Comparison of ENCODE assay signal across 11 mouse cellular contexts in genomic region chr12:86941734-86942486, GRCm38 (mm10). TPM values are rescaled to one million over a fixed set of nuclear protein-coding genes. Genes with fewer than 3 reads are reported as not detected.
DNase-seq lines count a peak whose midpoint lies in the region; ATAC-seq and TF ChIP-seq lines count a peak whose summit lies in the region.
"Had no signal": no experiment of that assay in that cellular context is flagged by ENCODE, and none has a peak within 500 bp of the region (broad histone marks: within the 10 kb centered on the region; RNA-seq: fewer than 3 reads in every experiment).

No protein-coding gene starts in this region.

- H3K27me3 ChIP-seq in forebrain, postnatal 0 days (ENCODE audit: insufficient read depth, low read length) = no peaks in the 10 kb centered on the region
- no peaks in the 10 kb centered on the region for H3K27me3 ChIP-seq in midbrain, embryonic 13.5 days
- H3K27me3 ChIP-seq: embryonic facial prominence, embryonic 15.5 days; limb, embryonic 15.5 days; stomach, embryonic 15.5 days had no signal

- peaks cover 9 to 21% of the 10 kb centered on the region in 2 experiments for H3K4me1 ChIP-seq in ES-E14 (ENCODE audit: control insufficient read depth in 2 of 2, insufficient read depth in 2 of 2, low read length in 2 of 2, poor library complexity in 1 of 2)
- H3K4me1 ChIP-seq in forebrain, postnatal 0 days (ENCODE audit: insufficient read depth) = peaks cover 31% of the 10 kb centered on the region
- peaks cover 51% of the 10 kb centered on the region for H3K4me1 ChIP-seq in midbrain, embryonic 13.5 days (replicated peaks)

- peak; percentile 54 for ATAC-seq in forebrain, postnatal 0 days
- ATAC-seq in midbrain, embryonic 13.5 days = peak; percentile 79

- no peak overlapping the region for H3K4me3 ChIP-seq in ES-E14 (ENCODE audit: insufficient read depth in 1 of 2, low read depth in 1 of 2, low read length in 2 of 2, poor library complexity in 1 of 2, severe bottlenecking in 1 of 2)
- no peak overlapping the region for H3K4me3 ChIP-seq in forebrain, postnatal 0 days (ENCODE audit: low read depth, low read length)
- H3K4me3 ChIP-seq in midbrain, embryonic 13.5 days (replicated peaks) = no peak overlapping the region
- H3K4me3 ChIP-seq: embryonic facial prominence, embryonic 15.5 days; limb, embryonic 15.5 days; stomach, embryonic 15.5 days had no signal

- H3K36me3 ChIP-seq in ES-E14 (ENCODE audit: control insufficient read depth, insufficient read depth, low read length, poor library complexity, severe bottlenecking) = no peaks in the 10 kb centered on the region
- H3K36me3 ChIP-seq in forebrain, postnatal 0 days (ENCODE audit: insufficient read depth) = no peaks in the 10 kb centered on the region
- no peaks in the 10 kb centered on the region for H3K36me3 ChIP-seq in midbrain, embryonic 13.5 days
- H3K36me3 ChIP-seq: embryonic facial prominence, embryonic 15.5 days; limb, embryonic 15.5 days; stomach, embryonic 15.5 days had no signal

- TF ChIP-seq CTCF in forebrain, postnatal 0 days (IDR thresholded peaks at IDR 0.05; ENCODE audit: low read depth) = no peak

- H3K9ac ChIP-seq in ES-E14 (ENCODE audit: insufficient read depth, low read depth, low read length, poor library complexity, severe bottlenecking) = no peak overlapping the region
- peak overlapping the region; percentile 46 for H3K9ac ChIP-seq in forebrain, postnatal 0 days
- H3K9ac ChIP-seq in midbrain, embryonic 13.5 days (replicated peaks) = 0 out of 2 replicates have a peak overlapping the region, but pooled peaks have one; percentile 32
- H3K9ac ChIP-seq: embryonic facial prominence, embryonic 15.5 days; limb, embryonic 15.5 days; stomach, embryonic 15.5 days had no signal

- peak; percentile 52 to 56 for DNase-seq in cerebellum, postnatal 10 days
- DNase-seq in cerebellum, adult 11-12 months = no peak
- DNase-seq in ES-E14 (ENCODE audit: low read depth, low spot score) (peak; percentile 29), liver (no peak)
- peak; percentile 88 for DNase-seq in forebrain, postnatal 0 days
- DNase-seq in adrenal gland, postnatal 25 days = no peak
- no peak for DNase-seq in gastrocnemius, postnatal 10 days

- in situ Hi-C loops in ES-E14 (cut with MboI; ENCODE audit: low sequenced_read_pairs in 2 of 2, unreplicated experiment in 2 of 2) = no loop called here

- 5% methylated on average over 5 of the region's 5 CpGs for WGBS in forebrain, postnatal 0 days
- WGBS in midbrain, embryonic 13.5 days = 10% methylated on average over 5 of the region's 5 CpGs

- no peaks in the 10 kb centered on the region for H3K9me3 ChIP-seq in ES-E14 (ENCODE audit: control insufficient read depth, insufficient read depth, low read depth, low read length)
- H3K9me3 ChIP-seq in forebrain, postnatal 0 days (ENCODE audit: low read length) = no peaks in the 10 kb centered on the region
- no peaks in the 10 kb centered on the region for H3K9me3 ChIP-seq in midbrain, embryonic 13.5 days
- H3K9me3 ChIP-seq: embryonic facial prominence, embryonic 15.5 days; limb, embryonic 15.5 days; stomach, embryonic 15.5 days had no signal

- H3K27ac ChIP-seq in ES-E14 (ENCODE audit: insufficient read depth, low read depth, low read length, poor library complexity, severe bottlenecking) = peak overlapping the region; percentile 6; the same call in 1 of the 2 replicates
- H3K27ac ChIP-seq in forebrain, postnatal 0 days (ENCODE audit: low read depth, low read length) = peak overlapping the region; percentile 94
- H3K27ac ChIP-seq in midbrain, embryonic 13.5 days = peak overlapping the region; percentile 97
- H3K27ac ChIP-seq: embryonic facial prominence, embryonic 15.5 days; limb, embryonic 15.5 days; stomach, embryonic 15.5 days had no signal

- peak overlapping the region; percentile 16 for H3K4me2 ChIP-seq in forebrain, postnatal 0 days (ENCODE audit: low read depth)
- peak overlapping the region; percentile 39 for H3K4me2 ChIP-seq in midbrain, embryonic 13.5 days (replicated peaks)
- H3K4me2 ChIP-seq: embryonic facial prominence, embryonic 15.5 days; limb, embryonic 15.5 days; stomach, embryonic 15.5 days had no signal

TF ChIP-seq in ES-E14, 5 proteins besides CTCF, POLR2A, EP300 and RAD21:
- TF ChIP-seq MAFK (IDR thresholded peaks at IDR 0.05; ENCODE audit: insufficient read depth, low read depth, low read length) (no peak), ZNF384 (IDR thresholded peaks at IDR 0.05; ENCODE audit: low read depth, low read length) (no peak), CHD2 (IDR thresholded peaks at IDR 0.05; ENCODE audit: low read depth, low read length) (no peak), ZC3H11A (IDR thresholded peaks at IDR 0.05; ENCODE audit: borderline replicate concordance, low read depth, low read length) (no peak), HCFC1 (IDR thresholded peaks at IDR 0.05; ENCODE audit: borderline replicate concordance, insufficient read depth, low read length) (no peak)
TF ChIP-seq in ES-E14: peak in this region for 0.

RNA-seq across cellular contexts. Expression of gene Cipc, which starts 4.9 kb away (rescaled TPM):
- 26.5 and 27.6 TPM in 2 replicates for total RNA-seq in ES-E14 (2012; rRNA removed)
- 53.1 and 62.9 TPM in 2 replicates for total RNA-seq in forebrain, postnatal 0 days (2014; rRNA removed)
- 28.4 and 38.1 TPM in 2 replicates for polyA plus RNA-seq in forebrain, postnatal 0 days (2015; fragmentation: Nextera tagmentation; extraction: Ambion mirVana)
- 49.8 and 51.2 TPM in 2 replicates for polyA plus RNA-seq in midbrain, embryonic 13.5 days (2015; fragmentation: Nextera tagmentation; extraction: Ambion mirVana)
- 29.9 and 31.0 TPM in 2 replicates for total RNA-seq in adrenal gland, postnatal 25 days (2021)
- total RNA-seq in gastrocnemius, postnatal 10 days (2021) = 10 to 100 TPM; 17.5 to 22.8 TPM

RNA-seq across cellular contexts. Expression of gene Zdhhc22, which starts 48.3 kb away (rescaled TPM):
- not detected in 2 replicates for total RNA-seq in ES-E14 (2012; rRNA removed)
- 10.7 and 12.5 TPM in 2 replicates for total RNA-seq in forebrain, postnatal 0 days (2014; rRNA removed)
- 12.3 and 21.7 TPM in 2 replicates for polyA plus RNA-seq in forebrain, postnatal 0 days (2015; fragmentation: Nextera tagmentation; extraction: Ambion mirVana)
- 6.0 and 7.1 TPM in 2 replicates for polyA plus RNA-seq in midbrain, embryonic 13.5 days (2015; fragmentation: Nextera tagmentation; extraction: Ambion mirVana)
- total RNA-seq in adrenal gland, postnatal 25 days (2021) = 0.86 and 1.9 TPM in 2 replicates
- total RNA-seq in gastrocnemius, postnatal 10 days (2021) = not detected
- polyA plus RNA-seq: limb, embryonic 15.5 days had no signal

RNA-seq across cellular contexts. Expression of gene Irf2bpl, which starts 57.3 kb away (rescaled TPM):
- total RNA-seq in ES-E14 (2012; rRNA removed) = 39.5 and 43.2 TPM in 2 replicates
- total RNA-seq in forebrain, postnatal 0 days (2014; rRNA removed) = 134 and 161 TPM in 2 replicates
- 86.3 and 95.7 TPM in 2 replicates for polyA plus RNA-seq in forebrain, postnatal 0 days (2015; fragmentation: Nextera tagmentation; extraction: Ambion mirVana)
- polyA plus RNA-seq in midbrain, embryonic 13.5 days (2015; fragmentation: Nextera tagmentation; extraction: Ambion mirVana) = 65.3 and 75.5 TPM in 2 replicates
- 65.4 and 74.6 TPM in 2 replicates for total RNA-seq in adrenal gland, postnatal 25 days (2021)
- 10 to 100 TPM; 42.9 to 46.7 TPM for total RNA-seq in gastrocnemius, postnatal 10 days (2021)

Comparison
In these comparisons a context has a peak if more than half of its experiments do, and no peak if none do; other contexts are left out.
1. DNase-seq: peak in cerebellum, postnatal 10 days (2 of 2), ES-E14 (single experiment) and forebrain, postnatal 0 days (single experiment); none in cerebellum, adult 11-12 months (single experiment), adrenal gland, postnatal 25 days (single experiment), liver (single experiment) and gastrocnemius, postnatal 10 days (single experiment).
2. H3K27ac ChIP-seq: peak in every context shown above with its lines; median percentile 97 in midbrain, embryonic 13.5 days; 94 in forebrain, postnatal 0 days; 6 in ES-E14.